Mouse (Mus musculus) sigmoid colon, adult 10 weeks (tissue): ENCODE data around the gene Gm21820. TPM values are rescaled to one million over a fixed set of nuclear protein-coding genes. Genes with fewer than 3 reads are reported as not detected.

Experiments
- polyA plus RNA-seq: library from polyadenylated mRNA; stranded (reverse); fragments of 350-450 nt; fragmentation: Illumina TruSeq; extraction: RNeasy Lipid Tissue Mini Kit (QIAGEN cat#74804); gene quantifications from one replicate; pipeline ENCODE4 v1.2.3, GENCODE M21; 2014; ENCODE audit warnings: low read depth, low replicate concordance

Gm21820 gene
- not detected for polyA plus RNA-seq

DNA sequence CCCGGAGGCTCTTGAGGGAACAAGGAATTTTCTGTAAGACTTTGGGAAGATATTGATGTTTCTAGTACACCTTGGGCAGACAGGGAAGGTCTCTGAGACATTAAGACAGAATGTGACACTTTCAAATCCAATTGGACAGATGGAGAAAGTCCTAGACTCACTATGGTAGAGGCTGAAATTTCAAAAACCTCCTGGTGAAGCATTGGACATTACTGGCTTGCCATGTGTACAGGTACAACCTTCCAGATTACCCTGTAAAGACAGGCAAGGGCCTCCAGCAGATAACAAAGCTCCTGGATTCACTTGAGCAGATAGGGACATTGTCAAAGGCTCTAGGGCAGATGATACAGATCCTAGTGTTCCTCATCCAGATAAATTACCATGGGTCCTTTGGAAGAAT lies at the start of gene Gm21820:
TSS of gene Gm21820 (minus strand) at position 101 of the 400 bp plus-strand sequence.

Other genes with a start within 250 kb of the Gm21820 start
- gene Gm20918, start 205.5 kb downstream of the Gm21820 start, polyA plus RNA-seq, result not detected